Mouse (Mus musculus): Measurements from ENCODE around the gene Tssk2. TPM values are rescaled to one million over a fixed set of nuclear protein-coding genes. Genes with fewer than 3 reads are reported as not detected.

Tssk2 gene
- total RNA-seq, 1 experiment from 2014 or later: 2.2 TPM

DNA sequence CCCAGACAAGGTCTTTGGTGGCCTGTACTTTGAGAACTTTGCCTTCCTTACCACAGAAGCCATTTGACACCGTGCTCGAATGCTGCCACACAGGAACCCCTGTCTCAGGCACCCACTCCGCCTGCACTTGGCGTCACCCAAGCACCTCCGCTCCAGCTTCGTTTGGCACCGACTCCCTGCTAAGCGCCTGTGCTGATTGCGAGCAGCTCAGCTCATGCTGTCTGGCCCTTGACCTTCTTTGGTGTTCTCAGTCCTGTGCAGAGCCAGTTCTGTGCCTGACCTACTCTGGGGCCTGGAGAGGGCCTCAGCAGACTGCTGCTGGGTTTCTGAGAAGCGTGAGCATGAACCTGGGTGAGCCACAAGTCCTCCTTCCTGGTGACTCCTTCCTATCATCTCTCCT is 38.3 kb downstream of the Tssk2 start:
- ATAC-seq (replicated peaks; ENCODE audit: insufficient number of reproducible peaks, low FRiP score, low TSS enrichment, poor library complexity, severe bottlenecking): no peak

DNA sequence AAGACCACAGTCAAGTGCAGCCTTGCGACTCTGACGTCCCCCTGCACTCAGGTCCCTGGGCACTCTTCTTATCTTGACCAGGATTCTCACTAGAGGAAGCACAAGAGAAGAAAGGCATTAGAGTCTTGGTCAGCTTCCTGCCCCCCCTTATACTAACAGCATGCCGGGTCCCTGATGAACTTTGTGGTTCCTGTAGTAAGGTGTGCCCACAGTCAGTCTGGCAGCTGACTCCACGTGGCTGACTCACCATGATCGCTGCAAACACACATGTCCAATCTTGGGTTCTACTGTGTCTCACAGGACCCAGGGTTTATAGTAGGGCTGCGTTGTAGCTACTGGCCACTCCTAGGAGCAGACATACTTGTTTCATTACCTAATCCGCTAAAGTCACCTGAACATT is 39.8 kb downstream of the Tssk2 start:
- ATAC-seq (replicated peaks; ENCODE audit: insufficient number of reproducible peaks, low FRiP score, low TSS enrichment, poor library complexity, severe bottlenecking): no peak

DNA sequence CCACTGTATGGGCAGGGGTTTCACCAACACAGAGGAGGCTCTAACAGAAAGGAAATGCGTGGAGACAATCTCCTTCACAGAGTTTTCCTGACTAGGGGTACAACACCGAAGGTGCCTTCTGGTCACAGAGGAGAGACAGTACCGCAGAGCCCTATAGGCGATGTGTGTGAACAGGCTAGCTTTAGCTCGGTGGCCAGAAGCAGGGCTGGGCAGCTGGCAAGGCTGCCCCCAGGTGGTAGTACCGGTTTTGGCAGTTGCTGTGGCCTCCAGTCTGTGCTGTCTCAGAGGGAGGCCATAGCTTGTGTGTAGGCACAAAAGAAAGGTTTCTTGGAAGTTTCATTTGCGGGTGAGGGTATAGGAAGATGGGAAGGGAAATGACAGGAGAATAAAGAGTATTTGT is 40.4 kb downstream of the Tssk2 start:
- peak; percentile 89 for ATAC-seq (replicated peaks; ENCODE audit: insufficient number of reproducible peaks, low FRiP score, low TSS enrichment, poor library complexity, severe bottlenecking)

DNA sequence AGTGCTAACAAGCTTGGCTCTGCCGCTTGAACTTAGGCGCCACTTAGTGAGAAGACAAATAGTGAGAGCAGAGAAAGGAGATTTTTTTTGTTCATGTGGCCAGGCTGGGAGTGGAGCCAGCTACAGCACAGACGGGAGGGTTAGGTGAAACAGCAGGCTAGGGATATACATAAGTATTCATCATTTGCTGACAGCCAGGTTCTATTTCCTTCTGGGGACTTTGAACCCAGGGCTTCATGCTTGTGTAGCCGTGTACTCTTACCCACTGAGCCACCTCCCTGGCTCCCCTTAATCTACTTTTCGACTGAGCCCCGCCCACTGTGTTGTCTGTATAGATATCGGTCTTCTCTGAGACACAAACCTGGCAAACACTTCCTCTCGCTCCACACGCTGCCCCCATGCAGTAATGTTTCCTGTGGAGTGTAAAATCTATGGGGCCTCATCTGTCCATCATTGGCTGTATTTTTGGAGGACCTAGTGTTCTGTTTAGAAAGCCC is 40.9 kb downstream of the Tssk2 start:
- no peak for ATAC-seq (replicated peaks; ENCODE audit: insufficient number of reproducible peaks, low FRiP score, low TSS enrichment, poor library complexity, severe bottlenecking)

DNA sequence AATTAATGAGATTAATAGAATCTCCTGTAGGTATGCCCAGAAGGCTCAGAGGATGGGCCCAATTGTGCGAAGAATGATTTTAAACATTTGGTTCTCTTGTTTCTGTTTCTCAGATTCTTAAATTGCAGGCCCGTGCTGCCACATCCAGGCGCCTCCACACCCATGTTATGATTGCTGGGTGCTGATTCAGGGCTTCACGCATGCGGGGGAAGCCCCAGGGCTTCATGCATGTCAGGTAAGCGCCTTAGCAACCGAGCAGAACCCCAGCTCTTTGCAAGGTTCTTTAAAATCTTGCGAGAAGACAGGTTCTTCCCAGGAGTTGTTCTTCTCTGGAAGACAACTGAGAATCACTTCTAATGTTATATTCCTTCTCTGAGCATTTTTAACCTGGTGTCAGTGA is 45.0 kb downstream of the Tssk2 start:
- ATAC-seq (replicated peaks; ENCODE audit: insufficient number of reproducible peaks, low FRiP score, low TSS enrichment, poor library complexity, severe bottlenecking): no peak

DNA sequence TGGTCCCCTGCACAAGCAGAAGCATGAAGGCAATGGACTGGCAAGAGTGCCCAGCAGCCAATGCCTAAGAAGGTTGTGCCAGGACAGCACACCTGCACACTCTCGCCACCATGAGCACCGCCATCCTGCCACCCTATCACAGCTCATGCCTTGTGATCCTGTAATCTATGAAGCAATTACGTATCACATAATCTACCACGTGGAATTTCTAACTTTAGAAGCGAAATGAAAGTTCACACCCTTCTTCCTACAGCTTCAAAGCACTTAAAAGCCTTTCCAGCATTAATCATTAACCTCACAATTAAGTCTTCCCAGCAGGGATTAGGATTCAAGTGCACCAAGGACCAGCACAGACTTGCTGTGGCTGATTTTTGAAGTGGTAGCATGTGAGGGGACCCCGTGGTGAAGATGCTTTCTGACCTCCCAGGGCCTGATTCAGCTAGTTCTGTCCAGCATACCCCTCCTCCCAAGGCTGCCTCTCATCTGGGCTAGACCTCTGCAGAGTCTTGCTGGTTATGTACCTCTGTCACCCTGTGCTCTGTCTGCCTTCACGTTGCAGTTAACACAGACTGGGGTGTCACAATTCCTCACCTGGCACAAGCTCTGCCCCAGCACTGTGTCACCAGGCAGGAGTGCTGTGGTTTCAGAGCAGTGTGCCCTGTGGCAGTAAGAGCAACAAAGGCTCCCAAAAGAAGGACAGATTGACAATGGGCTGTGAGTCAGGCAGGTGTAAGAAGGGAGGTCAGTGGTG is 46.8 kb downstream of the Tssk2 start:
- no peak for ATAC-seq (replicated peaks; ENCODE audit: insufficient number of reproducible peaks, low FRiP score, low TSS enrichment, poor library complexity, severe bottlenecking)

DNA sequence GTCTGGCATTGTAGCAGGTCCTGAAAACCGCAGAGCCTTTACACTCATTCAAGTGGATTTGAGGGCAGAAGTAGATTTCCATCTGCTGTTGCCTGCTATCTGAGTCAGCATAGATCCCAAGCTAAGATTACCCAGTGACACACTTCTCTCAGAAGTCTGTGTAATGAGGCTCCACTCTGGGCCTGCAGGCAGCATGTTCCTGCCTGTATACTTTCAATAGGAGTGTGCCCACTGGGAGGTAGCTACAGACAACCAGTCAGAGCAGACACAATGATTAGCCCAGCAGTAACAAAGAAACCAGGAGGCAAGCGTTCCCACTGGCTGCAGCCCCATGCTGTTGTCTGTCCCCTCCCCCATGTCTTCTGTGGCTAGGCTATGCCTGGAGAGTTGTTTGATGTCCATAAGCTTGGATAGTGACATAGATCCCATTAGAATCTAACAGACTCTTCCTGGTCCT is 51.0 kb downstream of the Tssk2 start:
- no peak for ATAC-seq (replicated peaks; ENCODE audit: insufficient number of reproducible peaks, low FRiP score, low TSS enrichment, poor library complexity, severe bottlenecking)

Other genes with a start within 250 kb of the Tssk2 start
- 55.5 to 92.1 TPM (median 65.8 TPM) in 3 replicates for gene Med15, start 165.7 kb upstream of the Tssk2 start, total RNA-seq (2017)
- 5.0 to 8.2 TPM (median 6.7 TPM) in 3 replicates for gene Klhl22, start 139.0 kb upstream of the Tssk2 start, total RNA-seq (2017)
- 0.19 to 0.21 TPM in 2 of 3 replicates, not detected in the other for gene Scarf2, start 101.4 kb upstream of the Tssk2 start, total RNA-seq (2017)
- gene B830017H08Rik, start 65.5 kb upstream of the Tssk2 start, total RNA-seq (2017): not detected in 3 replicates
- 0.43 to 7.7 TPM (median 6.5 TPM) in 3 replicates for gene Car15, start 60.3 kb upstream of the Tssk2 start, total RNA-seq (2017)
- 2.1 to 2.9 TPM (median 2.5 TPM) in 3 replicates for gene Gm20518, start 7.0 kb upstream of the Tssk2 start, total RNA-seq (2017)
- 0.67 TPM in 1 of 3 replicates, not detected in the others for gene Tssk1, start 4.4 kb upstream of the Tssk2 start, total RNA-seq (2017)
- gene Dgcr2, start 75 bp upstream of the Tssk2 start, total RNA-seq (2017): 24.9 to 38.2 TPM (median 37.0 TPM) in 3 replicates
- gene Ess2, start 12.7 kb downstream of the Tssk2 start, total RNA-seq (2017): 35.2 to 48.5 TPM (median 39.7 TPM) in 3 replicates
- gene Gsc2, start 16.4 kb downstream of the Tssk2 start, total RNA-seq (2017): not detected in 3 replicates
- 28.5 to 36.6 TPM (median 33.8 TPM) in 3 replicates for gene Slc25a1, start 29.6 kb downstream of the Tssk2 start, total RNA-seq (2017)
- not detected in 3 replicates for gene Vpreb2, start 81.8 kb downstream of the Tssk2 start, total RNA-seq (2017)
- gene Dgcr6, start 154.2 kb downstream of the Tssk2 start, total RNA-seq (2017): 0.67 to 3.5 TPM (median 1.3 TPM) in 3 replicates
- gene Prodh, start 191.6 kb downstream of the Tssk2 start, total RNA-seq (2017): 6.4 to 11.0 TPM (median 7.1 TPM) in 3 replicates
- gene Rtn4r, start 229.0 kb downstream of the Tssk2 start, total RNA-seq (2017): 0.38 TPM in 1 of 3 replicates, not detected in the others

Measured in monocyte, adult 5-6 weeks (primary cell).